Mouse (Mus musculus) layer of hippocampus, postnatal 14 days (tissue): ENCODE data around the gene Glra4. TPM values are rescaled to one million over a fixed set of nuclear protein-coding genes. Genes with fewer than 3 reads are reported as not detected.
A peak's percentile ranks its signal among the peaks of the same experiment; 100 is the strongest.
"Not testable (repeated sequence)": the region's sequence is repeated elsewhere in the genome, so short reads cannot be mapped to it uniquely, and the experiment has no call there.

ENCODE experiments used
- DNase-seq, 2 experiments: peaks; one replicate each; pipeline ENCODE4 v3.0.0; 2021 to 2022; ENCODE audit warnings: low spot score in 2 of 2, mixed read lengths in 1 of 2
- total RNA-seq, 2 experiments: library from RNA; stranded (reverse); gene quantifications; 2 replicates each; pipeline ENCODE4 v1.2.3; 2021

Gene Glra4
- total RNA-seq, 2 experiments from 2014 or later, result not detected

- no peak for DNase-seq
Observed at GRCm38 (mm10) chrX:136732016-136732415, 47.9 kb downstream of the Glra4 start.

- not testable (repeated sequence) for DNase-seq
Observed at GRCm38 (mm10) chrX:136714742-136715474, 65.0 kb downstream of the Glra4 start.

GRCm38 (mm10) chrX:136708782-136709181 lies 71.2 kb downstream of the Glra4 start:
- no peak for DNase-seq

- DNase-seq, result peak; percentile 45 to 51
Observed at GRCm38 (mm10) chrX:136708168-136708681, 71.7 kb downstream of the Glra4 start.

Other genes with a start within 250 kb of the Glra4 start
- under 1 TPM in 1 of 2 experiments, not detected in 1; 0.21 TPM for gene Kir3dl2, start 236.1 kb downstream of the Glra4 start, total RNA-seq
- gene Tceal3, start 189.3 kb downstream of the Glra4 start, total RNA-seq, result 100 to 1,000 TPM; 130 to 142 TPM
- gene Tceal1, start 72.2 kb downstream of the Glra4 start, total RNA-seq, result 10 to 100 TPM; 11.2 to 12.8 TPM
- 100 to 1,000 TPM; 411 to 425 TPM for gene Morf4l2, start 36.5 kb downstream of the Glra4 start, total RNA-seq
- gene Plp1, start 42.5 kb upstream of the Glra4 start, total RNA-seq, result 1,000 to 10,000 TPM; 1,032 to 1,112 TPM
- 10 to 100 TPM; 16.8 to 29.6 TPM for gene Rab9b, start 88.6 kb upstream of the Glra4 start, total RNA-seq
- not detected for gene H2bfm, start 147.2 kb upstream of the Glra4 start, total RNA-seq
- gene Tmsb15b2, start 195.4 kb upstream of the Glra4 start, total RNA-seq, result 10 to 100 TPM; 17.3 to 55.7 TPM
- 1 to 10 TPM; 2.9 to 4.3 TPM for gene Tmsb15l, start 196.7 kb upstream of the Glra4 start, total RNA-seq
- 1 to 10 TPM; 6.8 to 8.8 TPM for gene Tmsb15b1, start 196.7 kb upstream of the Glra4 start, total RNA-seq
- 100 to 1,000 TPM; 229 to 257 TPM for gene Zcchc18, start 213.0 kb upstream of the Glra4 start, total RNA-seq